Mouse (Mus musculus): ENCODE measurements at regions not wholly inside any gene's neighbourhood (a gene's known extent, or its start where the extent isn't known, plus 50 kb on each side); places are given as distances from the start of the nearest gene placed in this dataset.

DNA sequence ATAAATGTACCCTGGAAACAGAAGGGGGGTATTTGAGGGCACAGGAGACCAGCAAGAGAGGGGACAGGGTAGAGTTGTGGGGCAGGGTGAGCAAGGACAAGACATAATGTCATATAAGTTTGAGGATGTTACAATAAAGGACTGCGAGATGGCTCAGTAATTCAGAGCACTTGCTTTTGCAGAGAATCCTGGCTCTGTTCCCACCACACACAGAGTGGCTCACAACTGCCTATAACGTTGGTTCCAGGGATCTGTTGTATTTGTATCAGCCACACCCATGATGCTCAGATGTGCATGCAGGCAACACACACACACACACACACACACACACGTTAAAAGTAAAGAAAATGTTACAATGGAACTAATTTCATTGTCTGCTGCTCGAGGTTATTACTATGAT lies 94.2 kb upstream of the Paqr3 start:
- Histone ChIP-seq H3K27me3 (ENCODE audit: control insufficient read depth, insufficient read depth, low read length) (no peaks in the 10 kb centered on the region), H3K36me3 (ENCODE audit: control insufficient read depth, insufficient read depth, low read length) (no peaks in the 10 kb centered on the region)

DNA sequence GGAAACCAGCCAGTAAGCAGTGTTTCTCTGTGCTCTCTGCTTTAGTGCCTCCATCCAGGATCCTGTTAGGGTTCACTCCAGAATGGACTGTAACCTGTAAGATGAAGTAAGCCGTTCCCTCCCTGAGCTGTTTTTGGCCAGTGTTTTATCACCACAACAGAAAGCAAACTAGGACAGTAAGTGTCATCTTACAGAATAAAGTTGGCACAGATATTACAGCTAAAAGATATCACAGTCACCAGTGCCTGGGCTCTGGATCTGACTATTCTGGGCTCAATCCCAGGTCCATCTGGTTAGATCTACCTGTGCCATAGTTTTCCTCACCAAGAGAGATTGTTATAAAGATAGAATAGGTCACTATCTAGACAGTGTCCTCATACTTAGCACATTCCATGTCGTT lies 92.9 kb upstream of the Paqr3 start:
- H3K9me3 ChIP-seq (ENCODE audit: control insufficient read depth, low read length), result no peaks in the 10 kb centered on the region
- H3K27ac ChIP-seq (replicated peaks), result no peak overlapping the region
- no peak for ATAC-seq (ENCODE audit: low FRiP score, low TSS enrichment)
- H3K9ac ChIP-seq (ENCODE audit: low read length), result no peak overlapping the region
- H3K4me1 ChIP-seq (replicated peaks; ENCODE audit: control insufficient read depth, insufficient read depth), result no peaks in the 10 kb centered on the region
- 76% methylated on average over 2 of the region's 2 CpGs for WGBS
- TF ChIP-seq EP300 (optimal IDR thresholded peaks at IDR 0.05) (no peak), CTCF (IDR thresholded peaks at IDR 0.05; ENCODE audit: low read depth) (no peak)
- no peak overlapping the region for H3K4me2 ChIP-seq (replicated peaks; ENCODE audit: low read depth)
- H3K36me3 ChIP-seq (ENCODE audit: control insufficient read depth, insufficient read depth, low read length), result no peaks in the 10 kb centered on the region
- H3K4me3 ChIP-seq (ENCODE audit: low read depth, low read length), result no peak overlapping the region
- no peaks in the 10 kb centered on the region for H3K27me3 ChIP-seq (ENCODE audit: control insufficient read depth, insufficient read depth, low read length)
- DNase-seq (ENCODE audit: low spot score), result no peak

More for the DNA sequence above, 94.2 kb upstream of the Paqr3 start:
- TF ChIP-seq CTCF (IDR thresholded peaks at IDR 0.05; ENCODE audit: low read depth), result no peak
- TF ChIP-seq EP300 (optimal IDR thresholded peaks at IDR 0.05), result no peak
- H3K27ac ChIP-seq (replicated peaks), result no peak overlapping the region
- no peak overlapping the region for H3K4me2 ChIP-seq (replicated peaks; ENCODE audit: low read depth)
- WGBS, result 63% methylated on average over 4 of the region's 4 CpGs
- no peaks in the 10 kb centered on the region for H3K4me1 ChIP-seq (replicated peaks; ENCODE audit: control insufficient read depth, insufficient read depth)
- no peak overlapping the region for H3K4me3 ChIP-seq (ENCODE audit: low read depth, low read length)
- DNase-seq (ENCODE audit: low spot score) (no peak), ATAC-seq (ENCODE audit: low FRiP score, low TSS enrichment) (no peak)
- no peaks in the 10 kb centered on the region for H3K9me3 ChIP-seq (ENCODE audit: control insufficient read depth, low read length)
- no peak overlapping the region for H3K9ac ChIP-seq (ENCODE audit: low read length)

DNA sequence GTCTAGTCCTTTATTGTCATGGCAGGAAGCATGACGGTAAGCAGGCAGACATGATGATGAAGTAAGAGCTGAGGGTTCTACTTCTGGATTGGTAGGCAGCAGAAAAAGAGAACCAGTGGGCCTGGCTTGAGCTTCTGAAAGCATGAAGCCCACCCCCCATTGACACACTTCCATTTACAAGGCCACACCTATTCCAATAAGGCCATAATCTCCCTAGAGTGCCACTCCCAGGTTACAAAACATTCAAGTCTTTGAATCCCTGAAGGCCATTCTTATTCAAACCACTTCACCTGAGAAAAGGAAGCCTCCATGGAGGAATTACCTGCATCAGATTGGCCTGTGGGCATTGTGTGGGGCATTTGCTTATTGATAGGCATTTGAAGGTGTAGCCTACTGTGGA lies 92.2 kb upstream of the Paqr3 start:
- Histone ChIP-seq H3K9me3 (ENCODE audit: control insufficient read depth, low read length) (no peaks in the 10 kb centered on the region), H3K4me2 (replicated peaks; ENCODE audit: low read depth) (no peak overlapping the region), H3K4me3 (ENCODE audit: low read depth, low read length) (no peak overlapping the region), H3K27me3 (ENCODE audit: control insufficient read depth, insufficient read depth, low read length) (no peaks in the 10 kb centered on the region), H3K4me1 (replicated peaks; ENCODE audit: control insufficient read depth, insufficient read depth) (no peaks in the 10 kb centered on the region), H3K36me3 (ENCODE audit: control insufficient read depth, insufficient read depth, low read length) (no peaks in the 10 kb centered on the region), H3K9ac (ENCODE audit: low read length) (no peak overlapping the region), H3K27ac (replicated peaks) (no peak overlapping the region)
- DNase-seq (ENCODE audit: low spot score) (no peak), ATAC-seq (ENCODE audit: low FRiP score, low TSS enrichment) (no peak)
- 93% methylated on average over 1 of the region's 1 CpGs for WGBS
- TF ChIP-seq EP300 (optimal IDR thresholded peaks at IDR 0.05) (no peak), CTCF (IDR thresholded peaks at IDR 0.05; ENCODE audit: low read depth) (no peak)

DNA sequence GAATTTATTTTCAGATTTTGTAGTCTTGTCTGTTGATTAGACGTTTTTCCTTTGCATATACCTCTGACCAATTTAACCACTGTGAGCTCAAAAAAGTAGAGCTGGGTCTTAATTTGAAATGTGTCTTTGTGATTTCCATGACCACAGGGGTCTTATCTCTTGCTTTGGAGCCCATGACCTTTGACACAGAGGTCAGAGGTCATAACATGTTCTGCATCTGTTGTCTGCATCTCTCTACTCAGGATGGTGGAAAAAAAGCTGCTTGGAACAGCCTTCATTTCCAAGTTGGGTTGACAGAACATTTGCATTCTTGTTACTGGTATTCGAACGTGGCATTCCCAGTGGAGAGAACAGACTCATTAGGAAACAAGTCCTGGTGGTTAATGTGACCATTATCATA lies 91.2 kb upstream of the Paqr3 start:
- H3K9ac ChIP-seq (ENCODE audit: low read length), result no peak overlapping the region
- no peak overlapping the region for H3K4me3 ChIP-seq (ENCODE audit: low read depth, low read length)
- TF ChIP-seq EP300 (optimal IDR thresholded peaks at IDR 0.05), result no peak
- TF ChIP-seq CTCF (IDR thresholded peaks at IDR 0.05; ENCODE audit: low read depth), result no peak
- no peaks in the 10 kb centered on the region for H3K27me3 ChIP-seq (ENCODE audit: control insufficient read depth, insufficient read depth, low read length)
- WGBS, result 76% methylated on average over 3 of the region's 3 CpGs
- no peaks in the 10 kb centered on the region for H3K36me3 ChIP-seq (ENCODE audit: control insufficient read depth, insufficient read depth, low read length)
- no peak overlapping the region for H3K4me2 ChIP-seq (replicated peaks; ENCODE audit: low read depth)
- H3K27ac ChIP-seq (replicated peaks), result no peak overlapping the region
- no peak for ATAC-seq (ENCODE audit: low FRiP score, low TSS enrichment)
- no peaks in the 10 kb centered on the region for H3K4me1 ChIP-seq (replicated peaks; ENCODE audit: control insufficient read depth, insufficient read depth)
- H3K9me3 ChIP-seq (ENCODE audit: control insufficient read depth, low read length), result no peaks in the 10 kb centered on the region
- DNase-seq (ENCODE audit: low spot score), result no peak

- 78% methylated on average over 4 of the region's 4 CpGs for whole genome bisulfite sequencing
- Histone ChIP-seq H3K27me3 (ENCODE audit: control insufficient read depth, insufficient read depth, low read length) (no peaks in the 10 kb centered on the region), H3K27ac (replicated peaks) (no peak overlapping the region), H3K4me3 (ENCODE audit: low read depth, low read length) (no peak overlapping the region), H3K4me2 (replicated peaks; ENCODE audit: low read depth) (no peak overlapping the region), H3K4me1 (replicated peaks; ENCODE audit: control insufficient read depth, insufficient read depth) (no peaks in the 10 kb centered on the region), H3K36me3 (ENCODE audit: control insufficient read depth, insufficient read depth, low read length) (no peaks in the 10 kb centered on the region), H3K9ac (ENCODE audit: low read length) (no peak overlapping the region), H3K9me3 (ENCODE audit: control insufficient read depth, low read length) (no peaks in the 10 kb centered on the region)
- ATAC-seq (ENCODE audit: low FRiP score, low TSS enrichment) (no peak), DNase-seq (ENCODE audit: low spot score) (no peak)
- TF ChIP-seq CTCF (IDR thresholded peaks at IDR 0.05; ENCODE audit: low read depth) (no peak), EP300 (optimal IDR thresholded peaks at IDR 0.05) (no peak)
Observed at GRCm38 (mm10) chr5:97200655-97201054, 89.3 kb upstream of the Paqr3 start.

DNA sequence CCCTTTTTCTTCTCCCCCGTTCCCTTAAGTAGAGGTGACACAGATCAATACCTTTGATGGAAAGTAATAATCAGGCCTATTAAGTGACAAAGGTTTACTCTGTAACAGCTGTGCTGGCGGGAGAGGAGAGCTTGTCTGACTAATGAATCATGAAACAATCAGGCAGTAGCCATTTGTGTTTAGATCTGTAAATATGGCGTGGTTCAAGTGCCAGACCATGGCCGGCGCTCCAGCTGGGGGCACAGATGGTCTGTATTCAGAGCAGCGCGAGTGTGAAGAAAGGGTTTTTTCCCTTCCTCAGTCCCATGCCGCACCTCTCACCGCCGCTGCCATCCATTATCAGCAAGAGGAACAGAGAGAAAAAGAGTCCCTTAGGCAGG lies 83.9 kb upstream of the Paqr3 start:
- TF ChIP-seq CTCF (IDR thresholded peaks at IDR 0.05; ENCODE audit: low read depth) (no peak), EP300 (optimal IDR thresholded peaks at IDR 0.05) (no peak)
- H3K4me3 ChIP-seq (ENCODE audit: low read depth, low read length), result no peak overlapping the region
- no peaks in the 10 kb centered on the region for H3K9me3 ChIP-seq (ENCODE audit: control insufficient read depth, low read length)
- H3K36me3 ChIP-seq (ENCODE audit: control insufficient read depth, insufficient read depth, low read length), result no peaks in the 10 kb centered on the region
- no peaks in the 10 kb centered on the region for H3K4me1 ChIP-seq (replicated peaks; ENCODE audit: control insufficient read depth, insufficient read depth)
- no peak overlapping the region for H3K27ac ChIP-seq (replicated peaks)
- H3K9ac ChIP-seq (ENCODE audit: low read length), result no peak overlapping the region
- ATAC-seq (ENCODE audit: low FRiP score, low TSS enrichment), result no peak
- no peak for DNase-seq (ENCODE audit: low spot score)
- 49% methylated on average over 10 of the region's 10 CpGs for WGBS
- H3K4me2 ChIP-seq (replicated peaks; ENCODE audit: low read depth), result no peak overlapping the region
- H3K27me3 ChIP-seq (ENCODE audit: control insufficient read depth, insufficient read depth, low read length), result no peaks in the 10 kb centered on the region

Measured in stomach, postnatal 0 days (tissue).